Mouse (Mus musculus): ENCODE measurements at regions not wholly inside any gene's neighbourhood (a gene's known extent, or its start where the extent isn't known, plus 50 kb on each side); places are given as distances from the start of the nearest gene placed in this dataset.
"Not testable (repeated sequence)": the region's sequence is repeated elsewhere in the genome, so short reads cannot be mapped to it uniquely, and the experiment has no call there.

DNA sequence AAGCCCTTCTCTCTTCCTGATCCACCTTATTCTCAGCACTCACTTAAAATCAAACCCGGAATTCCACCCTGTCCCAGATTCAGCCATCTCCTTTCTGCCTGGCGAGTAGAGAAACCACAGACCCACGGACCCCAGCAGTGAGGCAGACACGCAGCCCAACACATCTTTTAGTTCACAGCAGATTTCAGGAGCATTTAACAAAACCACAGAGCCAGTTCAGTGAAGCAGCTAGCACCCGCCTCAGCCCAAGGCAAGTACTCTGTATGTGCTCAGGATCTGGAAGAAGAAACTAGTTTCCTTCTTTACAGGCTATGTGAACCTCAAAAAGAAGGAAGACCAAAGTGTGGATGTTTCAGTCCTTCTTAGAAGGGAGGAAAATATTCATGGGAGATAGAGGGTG is 560.6 kb downstream of the Nyap2 start:
- no peak for DNase-seq

- DNase-seq = no peak
These were observed 576.4 kb downstream of the Nyap2 start for GRCm38 (mm10) chr1:81652990-81653717.

- DNase-seq = no peak
These were observed 571.7 kb upstream of the Gm9747 start for GRCm38 (mm10) chr1:81661245-81661644.

- no peak for DNase-seq
These were observed 561.8 kb upstream of the Gm9747 start for GRCm38 (mm10) chr1:81671142-81671541.

DNA sequence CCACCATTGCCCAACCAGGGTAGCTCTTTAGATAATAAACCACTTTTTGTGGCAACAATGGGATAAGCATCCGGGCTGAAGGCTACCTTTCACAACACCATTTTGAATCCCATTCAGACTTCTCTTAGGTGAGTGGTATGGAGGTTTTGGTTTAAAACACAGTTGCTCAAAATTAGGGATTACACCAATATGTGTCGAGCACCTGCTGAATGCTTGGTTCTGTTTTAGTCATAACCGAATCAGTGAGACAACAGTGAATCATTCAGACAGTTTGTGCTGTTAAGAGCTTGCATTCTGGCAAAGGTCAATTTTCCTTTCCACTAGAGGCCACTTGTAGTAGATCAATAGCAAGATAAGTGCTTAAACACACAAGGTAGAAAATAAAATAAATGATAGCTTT is 561.2 kb upstream of the Gm9747 start:
- DNase-seq = no peak

DNA sequence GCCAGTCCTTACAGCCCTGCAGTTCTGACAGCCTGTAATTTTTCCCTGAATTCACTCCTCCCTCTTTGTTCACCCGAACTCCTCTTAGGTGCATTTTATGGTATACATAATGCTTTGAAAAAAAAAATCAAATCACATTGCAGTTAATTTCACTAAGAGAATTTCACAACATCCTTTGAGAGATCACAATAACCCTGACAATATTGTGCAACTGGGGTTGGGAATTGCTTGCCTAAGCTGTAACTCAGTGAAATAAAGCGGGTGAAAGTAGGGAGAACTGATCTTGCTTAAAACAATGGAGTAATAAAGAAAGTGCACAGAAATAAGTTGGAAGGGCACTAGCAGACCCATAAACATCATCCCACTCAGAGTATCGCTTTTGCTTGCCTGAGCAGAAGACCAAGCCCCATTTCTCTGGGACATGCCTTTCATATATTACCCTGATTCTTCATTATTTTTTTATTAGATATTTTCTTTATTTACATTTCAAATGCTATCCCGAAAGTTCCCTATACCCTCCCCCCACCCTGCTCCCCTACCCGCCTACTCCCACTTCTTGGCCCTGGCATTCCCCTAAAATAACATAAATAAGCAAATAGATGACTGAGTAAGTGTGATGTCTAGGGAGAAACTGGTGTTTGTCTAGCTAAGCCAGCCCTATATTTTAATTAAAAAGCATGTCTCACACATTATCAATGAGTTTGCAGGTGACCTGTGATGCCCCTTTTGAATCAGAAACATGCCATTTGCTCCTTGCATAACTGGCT is 557.2 kb upstream of the Gm9747 start:
- no peak for DNase-seq

- DNase-seq = no peak
These were observed 555.0 kb upstream of the Gm9747 start for GRCm38 (mm10) chr1:81677768-81678400.

- no peak for DNase-seq
These were observed 536.8 kb upstream of the Gm9747 start for GRCm38 (mm10) chr1:81696129-81696528.

GRCm38 (mm10) chr1:81709169-81709568 is 523.7 kb upstream of the Gm9747 start:
- no peak for DNase-seq

DNA sequence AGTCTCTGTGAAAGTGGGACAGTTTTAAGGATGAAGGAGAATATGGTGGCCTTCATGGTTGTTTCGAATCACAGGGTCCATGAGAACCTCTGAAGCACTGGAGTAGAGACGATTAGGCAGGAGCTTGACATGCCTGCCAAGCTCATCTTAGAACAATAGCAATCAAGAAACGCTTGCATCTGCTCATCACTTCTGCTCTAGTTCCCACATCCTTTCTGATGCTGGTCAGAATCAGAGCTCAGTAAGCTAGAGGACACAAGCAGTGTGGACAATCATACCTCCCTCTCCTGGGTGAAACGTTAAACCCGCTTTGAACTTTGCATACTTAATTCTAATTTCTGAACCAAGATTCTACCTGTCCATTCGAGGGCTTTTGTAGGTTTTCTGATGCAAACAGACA is 515.8 kb upstream of the Gm9747 start:
- DNase-seq = no peak

- DNase-seq = no peak
These were observed 514.7 kb upstream of the Gm9747 start for GRCm38 (mm10) chr1:81718233-81718632.

- DNase-seq = no peak
These were observed 508.1 kb upstream of the Gm9747 start for GRCm38 (mm10) chr1:81724859-81725258.

DNA sequence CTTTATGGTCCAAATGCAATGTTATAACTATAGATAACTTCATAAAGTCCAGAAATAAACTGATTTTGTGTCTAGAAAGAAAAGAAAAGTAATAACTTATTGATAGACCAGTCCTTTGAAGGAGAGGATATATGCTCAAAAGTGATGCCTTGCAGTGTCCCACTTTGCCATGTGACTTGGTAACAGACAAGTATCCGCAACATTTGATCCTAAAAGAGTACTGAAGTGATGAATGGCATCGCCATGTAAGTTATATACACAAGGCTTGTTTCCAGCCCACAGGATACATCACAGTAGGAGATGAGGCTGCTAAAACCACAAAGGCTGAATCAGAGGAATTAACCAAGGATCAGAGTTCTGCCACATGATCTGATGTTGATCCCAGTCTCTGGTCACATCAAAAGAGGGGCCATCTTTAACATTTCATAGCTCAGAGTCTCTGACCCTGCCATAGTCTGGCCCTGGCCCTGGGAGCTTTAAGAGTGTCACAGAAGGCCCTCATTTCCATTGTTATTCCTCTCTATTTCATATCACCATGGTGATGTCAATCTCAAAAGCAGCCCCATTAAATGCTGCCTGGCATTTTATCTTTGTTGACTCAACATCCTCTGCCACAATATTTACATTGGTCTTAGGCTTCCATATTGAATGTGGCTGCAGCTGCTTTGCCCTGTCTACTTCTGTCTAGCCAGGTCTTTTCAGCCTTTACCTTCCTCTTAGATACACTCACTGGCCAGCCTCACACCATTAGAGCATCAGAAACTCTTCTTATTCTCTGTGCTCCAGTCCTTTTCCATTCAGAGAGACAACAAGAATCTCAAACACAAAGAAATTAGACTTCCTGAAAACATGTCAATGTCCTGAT is 506.4 kb upstream of the Gm9747 start:
- no peak for DNase-seq

GRCm38 (mm10) chr1:81737111-81737833 is 495.6 kb upstream of the Gm9747 start:
- DNase-seq = no peak

- no peak for DNase-seq
These were observed 494.5 kb upstream of the Gm9747 start for GRCm38 (mm10) chr1:81738384-81738783.

- DNase-seq = no peak
These were observed 493.5 kb upstream of the Gm9747 start for GRCm38 (mm10) chr1:81739392-81739791.

- no peak for DNase-seq
These were observed 492.9 kb upstream of the Gm9747 start for GRCm38 (mm10) chr1:81739981-81740380.

GRCm38 (mm10) chr1:81741882-81742281 is 491.0 kb upstream of the Gm9747 start:
- not testable (repeated sequence) for DNase-seq

DNA sequence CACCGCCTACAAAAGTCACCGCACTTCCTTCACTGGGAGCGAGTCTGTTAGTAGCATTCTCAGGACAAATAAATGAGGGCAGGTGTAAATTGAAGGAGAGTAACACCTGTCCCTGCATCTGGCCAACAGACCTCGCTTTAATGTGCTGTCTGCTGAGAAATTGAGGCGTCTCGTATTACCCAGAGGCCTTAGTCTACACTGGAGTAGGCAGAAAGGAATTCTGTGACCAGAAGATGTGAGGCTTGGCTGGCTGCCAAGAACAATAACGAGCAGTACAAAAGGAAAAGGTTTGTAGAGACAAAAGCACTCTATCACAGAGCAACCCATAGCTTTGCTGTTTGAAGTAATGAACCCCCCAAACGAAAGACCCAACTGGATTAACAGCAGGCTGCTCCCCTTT is 488.4 kb upstream of the Gm9747 start:
- no peak for DNase-seq

GRCm38 (mm10) chr1:81745024-81745960 is 487.6 kb upstream of the Gm9747 start:
- DNase-seq = no peak

DNA sequence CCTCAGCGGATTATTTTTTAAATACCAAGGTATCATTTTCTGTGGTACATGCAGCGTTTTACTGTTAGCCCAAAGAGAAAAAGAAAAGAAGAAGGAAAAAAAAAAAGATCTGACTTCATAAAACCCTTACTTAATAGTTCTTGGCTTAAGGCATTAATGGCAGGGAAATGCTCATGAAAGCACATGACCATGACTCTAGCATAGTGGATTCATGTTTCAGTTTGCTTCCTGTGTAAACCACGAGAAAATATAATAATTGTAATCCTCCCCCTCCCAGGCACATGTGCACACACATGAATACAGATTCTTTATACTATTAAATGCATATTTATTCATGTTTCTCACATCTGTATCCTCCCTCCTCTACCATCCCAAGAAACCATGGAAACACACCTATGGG is 486.9 kb upstream of the Gm9747 start:
- DNase-seq = no peak
